Mouse (Mus musculus) hindbrain, embryonic 10.5 days (tissue): ENCODE data around the gene Nckap5. TPM values are rescaled to one million over a fixed set of nuclear protein-coding genes. Genes with fewer than 3 reads are reported as not detected.
A peak's percentile ranks its signal among the peaks of the same experiment; 100 is the strongest.

Source experiments
- DNase-seq: peaks from one replicate; pipeline ENCODE4 v3.0.0-alpha.2; 2017; ENCODE audit warnings: low spot score
- H3K27ac ChIP-seq: fragments of 300-500 bp; sonication (generic); 2 replicates; pipeline ENCODE4 v1.5.1; 2016; ENCODE audit warnings: mild to moderate bottlenecking, moderate library complexity
- H3K27me3 ChIP-seq: fragments of 300-500 bp; sonication (generic); 2 replicates; pipeline ENCODE4 v1.6.1; 2016; ENCODE audit warnings: mild to moderate bottlenecking; ENCODE audit not compliant: poor library complexity, insufficient read depth, severe bottlenecking
- H3K36me3 ChIP-seq: fragments of 300-500 bp; sonication (generic); 2 replicates; pipeline ENCODE4 v1.6.1; 2016; ENCODE audit warnings: mild to moderate bottlenecking, moderate library complexity
- H3K4me1 ChIP-seq: fragments of 300-500 bp; sonication (generic); replicated peaks from 2 replicates; pipeline ENCODE4 v1.6.1; 2016; ENCODE audit warnings: mild to moderate bottlenecking
- H3K4me3 ChIP-seq: fragments of 300-500 bp; sonication (generic); 2 replicates; pipeline ENCODE4 v1.5.1; 2016; ENCODE audit warnings: mild to moderate bottlenecking, moderate library complexity
- H3K9me3 ChIP-seq: fragments of 300-500 bp; sonication (generic); 2 replicates; pipeline ENCODE4 v1.6.1; 2016; ENCODE audit warnings: mild to moderate bottlenecking, moderate library complexity
- WGBS: fragments of 180-500 bp; shearing (Covaris S2); methylation state at CpG from one replicate; pipeline ENCODE4 v1.1.7; 2016; 5-methylcytosine and 5-hydroxymethylcytosine counted together
- polyA plus RNA-seq: library from polyadenylated mRNA; unstranded; fragments of >200 nt; fragmentation: Nextera tagmentation; extraction: Ambion mirVana; gene quantifications from 2 replicates; pipeline ENCODE4 v1.2.1, GENCODE M21; 2016

Nckap5 gene
- polyA plus RNA-seq, 1 experiment from 2014 or later = 20.8 TPM

DNA sequence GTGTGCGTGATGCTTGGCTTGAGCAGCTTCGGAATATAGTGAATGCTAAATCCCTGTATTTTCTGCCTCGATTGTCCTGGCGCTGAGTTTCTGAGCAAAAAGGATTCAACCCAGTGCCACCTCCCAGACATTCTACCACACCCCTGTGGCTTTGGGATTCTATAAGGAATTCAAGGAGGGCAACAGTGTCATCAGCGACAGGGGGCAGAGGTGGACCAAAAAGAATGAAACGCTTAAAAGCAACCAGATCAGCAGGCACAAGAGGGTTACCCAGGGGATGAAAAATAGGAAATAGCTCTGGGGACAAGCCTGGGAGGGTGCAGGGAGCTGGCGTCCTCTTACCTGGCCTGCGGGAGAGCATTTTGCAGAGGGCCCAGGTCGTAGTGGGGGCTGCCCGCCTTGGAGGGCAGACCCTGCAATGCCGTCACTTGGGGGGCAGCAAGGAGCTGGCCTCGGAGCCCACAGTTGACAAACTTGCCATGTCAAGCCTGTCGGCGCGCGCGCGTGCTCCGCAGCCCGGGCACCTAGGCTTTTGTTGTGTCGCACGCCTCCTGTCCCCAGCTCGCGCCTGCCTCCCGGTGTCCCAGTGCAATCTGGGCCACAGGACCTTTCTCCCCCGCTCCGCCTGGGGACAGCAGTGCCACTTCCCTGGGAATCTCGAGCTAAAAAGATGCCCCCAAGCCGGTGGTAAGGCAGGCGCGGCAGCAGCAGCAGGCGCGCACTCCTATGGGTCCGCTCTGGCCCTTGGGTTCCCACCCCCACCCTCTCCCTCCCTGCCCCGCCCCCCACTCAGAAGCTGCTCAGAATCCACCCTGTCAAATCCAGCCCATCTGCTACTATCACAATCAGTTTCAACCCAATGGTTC is 338.2 kb downstream of the Nckap5 start:
- peak overlapping the region; percentile 85 for H3K27ac ChIP-seq
- DNase-seq = peak; percentile 44
- WGBS = 6% methylated on average over 35 of the region's 35 CpGs
- no peaks in the 10 kb centered on the region for H3K9me3 ChIP-seq
- H3K4me1 ChIP-seq = peaks cover 36% of the 10 kb centered on the region
- peak overlapping the region; percentile 61 for H3K4me3 ChIP-seq
- peaks cover 11% of the 10 kb centered on the region for H3K27me3 ChIP-seq
- no peaks in the 10 kb centered on the region for H3K36me3 ChIP-seq

DNA sequence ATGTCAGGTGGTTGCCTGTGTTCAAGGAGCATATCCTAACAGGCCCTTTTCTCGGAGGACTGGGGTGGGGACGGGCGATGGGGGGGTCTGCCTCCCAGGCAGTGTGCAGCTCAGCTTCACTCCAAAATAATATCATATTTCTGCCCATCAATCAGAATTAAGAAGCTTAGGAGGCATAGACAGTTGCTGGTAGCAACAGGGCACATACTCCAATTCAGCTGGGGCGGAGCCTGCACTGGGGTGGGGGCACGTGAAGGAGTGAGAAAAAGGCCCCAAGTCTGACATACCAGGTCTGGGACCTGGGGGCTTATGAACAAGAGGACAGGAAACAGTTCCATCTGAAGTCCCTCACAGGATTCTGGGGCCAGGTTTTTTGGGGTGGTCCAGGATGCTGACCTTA is 339.2 kb downstream of the Nckap5 start:
- Histone ChIP-seq H3K36me3 (no peaks in the 10 kb centered on the region), H3K27me3 (peaks cover 11% of the 10 kb centered on the region), H3K4me3 (no peak overlapping the region; the same call in 1 of the 2 replicates), H3K9me3 (no peaks in the 10 kb centered on the region), H3K27ac (no peak overlapping the region), H3K4me1 (peaks cover 36% of the 10 kb centered on the region)
- 78% methylated on average over 5 of the region's 5 CpGs for WGBS
- no peak for DNase-seq

DNA sequence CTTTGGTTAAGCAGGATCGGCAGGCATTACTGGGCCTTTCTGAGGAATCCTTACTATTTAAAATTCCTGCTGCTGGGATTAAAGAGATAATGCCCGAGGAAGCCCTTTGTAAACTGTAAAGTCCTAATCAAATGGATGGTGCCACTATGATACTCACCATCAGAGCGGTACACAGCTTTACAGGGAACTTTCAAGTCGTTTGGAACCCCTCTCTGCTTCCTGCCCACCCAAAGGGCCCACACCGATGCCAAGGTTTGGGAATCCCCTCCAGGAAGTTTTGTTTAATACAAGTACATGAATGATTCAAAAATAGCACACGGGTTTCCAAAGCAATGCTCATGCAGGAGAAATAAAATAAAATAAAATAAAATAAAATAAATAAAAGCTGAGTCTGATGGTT is 340.3 kb downstream of the Nckap5 start:
- WGBS = 58% methylated on average over 6 of the region's 6 CpGs
- Histone ChIP-seq H3K27ac (no peak overlapping the region), H3K27me3 (peaks cover 11% of the 10 kb centered on the region), H3K4me3 (no peak overlapping the region), H3K4me1 (peaks cover 36% of the 10 kb centered on the region), H3K9me3 (no peaks in the 10 kb centered on the region), H3K36me3 (no peaks in the 10 kb centered on the region)
- DNase-seq = no peak

- no peaks in the 10 kb centered on the region for H3K36me3 ChIP-seq
- 0 out of 2 replicates have a peak, but pooled peaks cover under 1% of the 10 kb centered on the region for H3K4me1 ChIP-seq
- no peak overlapping the region for H3K4me3 ChIP-seq
- no peak for DNase-seq
- WGBS = 92% methylated on average over 6 of the region's 6 CpGs
- no peaks in the 10 kb centered on the region for H3K27me3 ChIP-seq
- H3K9me3 ChIP-seq = no peaks in the 10 kb centered on the region
- H3K27ac ChIP-seq = no peak overlapping the region
Measured at GRCm38 (mm10) chr1:126484664-126485087, 345.9 kb downstream of the Nckap5 start.

- Histone ChIP-seq H3K9me3 (no peaks in the 10 kb centered on the region), H3K4me1 (no peaks in the 10 kb centered on the region), H3K4me3 (no peak overlapping the region), H3K27ac (no peak overlapping the region), H3K27me3 (no peaks in the 10 kb centered on the region), H3K36me3 (no peaks in the 10 kb centered on the region)
- 88% methylated on average over 3 of the region's 3 CpGs for WGBS
- DNase-seq = no peak
Measured at GRCm38 (mm10) chr1:126483665-126484064, 346.9 kb downstream of the Nckap5 start.

GRCm38 (mm10) chr1:126481459-126482228 is 349.0 kb downstream of the Nckap5 start:
- Histone ChIP-seq H3K4me3 (no peak overlapping the region), H3K4me1 (no peaks in the 10 kb centered on the region), H3K9me3 (no peaks in the 10 kb centered on the region), H3K36me3 (no peaks in the 10 kb centered on the region), H3K27ac (no peak overlapping the region), H3K27me3 (no peaks in the 10 kb centered on the region)
- no peak for DNase-seq
- 86% methylated on average over 7 of the region's 7 CpGs for WGBS

- H3K4me3 ChIP-seq = no peak overlapping the region
- DNase-seq = no peak
- WGBS = 84% methylated on average over 5 of the region's 5 CpGs
- no peaks in the 10 kb centered on the region for H3K27me3 ChIP-seq
- no peaks in the 10 kb centered on the region for H3K9me3 ChIP-seq
- H3K4me1 ChIP-seq = peaks cover 6% of the 10 kb centered on the region; the same call in 1 of the 2 replicates
- H3K36me3 ChIP-seq = no peaks in the 10 kb centered on the region
- H3K27ac ChIP-seq = no peak overlapping the region
Measured at GRCm38 (mm10) chr1:126473044-126473443, 357.6 kb downstream of the Nckap5 start.

GRCm38 (mm10) chr1:126471419-126471818 is 359.2 kb downstream of the Nckap5 start:
- WGBS = 64% methylated on average over 2 of the region's 2 CpGs

DNA sequence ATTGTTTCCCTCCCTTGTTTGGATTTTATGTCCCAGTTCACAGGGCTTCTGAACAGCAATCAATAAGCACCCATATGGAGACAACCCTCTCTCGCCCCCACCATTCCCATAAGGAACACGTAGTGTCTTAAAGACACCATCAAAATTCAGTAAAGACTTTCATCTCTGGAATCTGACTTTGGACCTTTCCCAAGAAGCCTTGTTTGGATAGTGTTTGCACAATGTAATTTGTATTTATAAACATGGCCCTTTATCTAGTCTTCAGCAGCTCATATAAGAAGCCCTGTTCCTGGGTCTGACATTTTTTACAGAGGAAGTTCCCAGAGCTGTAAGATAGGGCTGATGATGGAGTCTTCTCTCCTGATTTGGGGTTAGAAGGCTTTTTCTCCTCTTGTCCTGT is 359.7 kb downstream of the Nckap5 start:
- peaks cover 6% of the 10 kb centered on the region; the same call in 1 of the 2 replicates for H3K4me1 ChIP-seq
- H3K27me3 ChIP-seq = no peaks in the 10 kb centered on the region
- WGBS = 72% methylated on average over 2 of the region's 2 CpGs
- no peak overlapping the region for H3K4me3 ChIP-seq
- DNase-seq = no peak
- no peak overlapping the region for H3K27ac ChIP-seq
- no peaks in the 10 kb centered on the region for H3K36me3 ChIP-seq
- H3K9me3 ChIP-seq = no peaks in the 10 kb centered on the region

More at GRCm38 (mm10) chr1:126471419-126471818, 359.2 kb downstream of the Nckap5 start:
- H3K4me1 ChIP-seq = peaks cover 6% of the 10 kb centered on the region; the same call in 1 of the 2 replicates
- H3K36me3 ChIP-seq = no peaks in the 10 kb centered on the region
- no peaks in the 10 kb centered on the region for H3K9me3 ChIP-seq
- H3K27ac ChIP-seq = no peak overlapping the region
- DNase-seq = no peak
- no peak overlapping the region for H3K4me3 ChIP-seq
- H3K27me3 ChIP-seq = no peaks in the 10 kb centered on the region

- no peaks in the 10 kb centered on the region for H3K27me3 ChIP-seq
- no peak for DNase-seq
- H3K4me3 ChIP-seq = no peak overlapping the region
- H3K4me1 ChIP-seq = peaks cover 6% of the 10 kb centered on the region; the same call in 1 of the 2 replicates
- WGBS = 77% methylated on average over 5 of the region's 5 CpGs
- H3K27ac ChIP-seq = no peak overlapping the region
- no peaks in the 10 kb centered on the region for H3K9me3 ChIP-seq
- H3K36me3 ChIP-seq = no peaks in the 10 kb centered on the region
Measured at GRCm38 (mm10) chr1:126469818-126470544, 360.6 kb downstream of the Nckap5 start.

GRCm38 (mm10) chr1:126461527-126462354 is 368.9 kb downstream of the Nckap5 start:
- WGBS = 36% methylated on average over 11 of the region's 11 CpGs
- Histone ChIP-seq H3K4me3 (no peak overlapping the region), H3K27me3 (no peaks in the 10 kb centered on the region), H3K4me1 (peaks cover 33% of the 10 kb centered on the region), H3K36me3 (no peaks in the 10 kb centered on the region), H3K9me3 (no peaks in the 10 kb centered on the region), H3K27ac (peak overlapping the region; percentile 30; the same call in 1 of the 2 replicates)
- no peak for DNase-seq

DNA sequence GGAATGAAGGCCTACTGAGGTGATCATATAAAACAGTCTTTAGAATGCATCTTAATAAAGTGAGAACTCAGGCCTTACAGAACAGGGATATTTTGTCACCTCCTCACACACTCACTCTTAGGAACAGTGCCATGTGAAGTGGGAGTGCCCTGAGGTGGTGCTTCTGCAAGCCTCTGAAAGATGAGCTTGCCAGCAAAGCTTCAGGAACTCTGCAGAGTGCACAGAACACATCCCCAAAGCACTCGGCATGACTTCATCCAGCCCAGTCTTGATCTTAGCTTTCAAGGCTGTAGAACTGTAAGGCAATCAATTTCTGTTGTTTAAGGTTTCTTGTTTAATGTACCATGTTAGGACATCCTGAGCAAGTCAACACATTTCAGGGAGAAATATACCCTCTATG is 372.9 kb downstream of the Nckap5 start:
- no peak overlapping the region for H3K4me3 ChIP-seq
- no peaks in the 10 kb centered on the region for H3K36me3 ChIP-seq
- 83% methylated on average over 1 of the region's 1 CpGs for WGBS
- H3K27ac ChIP-seq = no peak overlapping the region
- DNase-seq = no peak
- no peaks in the 10 kb centered on the region for H3K27me3 ChIP-seq
- H3K9me3 ChIP-seq = no peaks in the 10 kb centered on the region
- peaks cover 28% of the 10 kb centered on the region for H3K4me1 ChIP-seq
